Mouse (Mus musculus) kidney, embryonic 16.5 days (tissue): ENCODE data around the gene Nps. TPM values are rescaled to one million over a fixed set of nuclear protein-coding genes. Genes with fewer than 3 reads are reported as not detected.

ENCODE experiments used
- ATAC-seq: fragments of 200-750 bp; cut with Nextera tagmentation; 2 replicates; pipeline ENCODE4 v1.8.0; 2017; ENCODE audit warnings: moderate TSS enrichment; ENCODE audit not compliant: low FRiP score, low TSS enrichment
- H3K27ac ChIP-seq: fragments of 300-500 bp; sonication (generic); 2 replicates; pipeline ENCODE4 v1.5.1; 2014; ENCODE audit warnings: low read length
- H3K27me3 ChIP-seq: fragments of 300-500 bp; sonication (generic); 2 replicates; pipeline ENCODE4 v1.6.1; 2014; ENCODE audit warnings: low read length, control low read depth, mixed read lengths; ENCODE audit not compliant: insufficient read depth
- H3K36me3 ChIP-seq: fragments of 300-500 bp; sonication (generic); 2 replicates; pipeline ENCODE4 v1.6.1; 2014; ENCODE audit warnings: low read length, control low read depth, mixed read lengths; ENCODE audit not compliant: insufficient read depth
- H3K4me1 ChIP-seq: fragments of 300-500 bp; sonication (generic); 2 replicates; pipeline ENCODE4 v1.6.1; 2014; ENCODE audit warnings: low read length, control low read depth, mixed read lengths; ENCODE audit not compliant: insufficient read depth
- H3K4me2 ChIP-seq: fragments of 300-500 bp; sonication (generic); replicated peaks from 2 replicates; pipeline ENCODE4 v1.6.1; 2014; ENCODE audit warnings: low read depth, low read length
- H3K4me3 ChIP-seq: fragments of 300-500 bp; sonication (generic); 2 replicates; pipeline ENCODE4 v1.5.1; 2014; ENCODE audit warnings: mild to moderate bottlenecking, low read length
- H3K9ac ChIP-seq: fragments of 300-500 bp; sonication (generic); replicated peaks from 2 replicates; pipeline ENCODE4 v1.6.1; 2014; ENCODE audit warnings: low read length
- H3K9me3 ChIP-seq: fragments of 300-500 bp; sonication (generic); 2 replicates; pipeline ENCODE4 v1.6.1; 2016; ENCODE audit warnings: low read length, control low read depth
- WGBS: fragments of 180-500 bp; shearing (Covaris S2); extraction: QIAGEN DNeasy Blood & Tissue Kit; methylation state at CpG from one replicate; pipeline ENCODE4 v1.1.7; 2014; 5-methylcytosine and 5-hydroxymethylcytosine counted together
- polyA plus RNA-seq: library from polyadenylated mRNA; unstranded; fragments of >200 nt; fragmentation: Nextera tagmentation; extraction: Ambion mirVana; gene quantifications from 2 replicates; pipeline ENCODE4 v1.2.1, GENCODE M21; 2015

The Nps gene
- polyA plus RNA-seq, 1 experiment from 2014 or later, result not detected

DNA sequence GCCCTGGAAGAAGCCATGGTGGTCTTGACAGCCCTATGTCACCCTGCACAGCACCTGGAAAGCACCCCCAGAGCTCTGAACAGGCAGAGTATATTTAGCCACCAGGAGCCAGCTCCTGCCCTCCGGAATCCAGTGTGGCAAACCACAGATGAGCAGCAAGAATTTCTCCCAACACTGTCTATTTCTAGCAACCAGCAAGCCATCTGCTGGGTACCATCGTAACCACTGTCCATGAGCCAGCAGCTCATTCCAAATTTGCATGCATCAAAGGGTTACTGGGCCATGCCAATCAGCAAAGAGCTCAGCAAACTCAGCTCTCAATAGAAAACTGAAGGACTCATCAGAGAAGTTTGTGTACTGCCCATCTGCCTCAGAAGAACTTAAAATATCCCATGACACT, 46.0 kb downstream of the Nps start:
- ATAC-seq, result no peak

More for the DNA sequence above, 46.0 kb downstream of the Nps start:
- Histone ChIP-seq H3K4me1 (0 out of 2 replicates have a peak, but pooled peaks cover 3% of the 10 kb centered on the region), H3K9me3 (no peaks in the 10 kb centered on the region), H3K9ac (no peak overlapping the region), H3K27me3 (no peaks in the 10 kb centered on the region), H3K36me3 (no peaks in the 10 kb centered on the region), H3K4me3 (no peak overlapping the region), H3K27ac (no peak overlapping the region), H3K4me2 (no peak overlapping the region)
- 91% methylated on average over 2 of the region's 2 CpGs for WGBS

Other genes starting within 250 kb of the Nps start
- gene Foxi2, start 151.6 kb downstream of the Nps start, polyA plus RNA-seq, result not detected in 2 replicates